ENCODE assay signal across 7 mouse cellular contexts in the genomic region with DNA sequence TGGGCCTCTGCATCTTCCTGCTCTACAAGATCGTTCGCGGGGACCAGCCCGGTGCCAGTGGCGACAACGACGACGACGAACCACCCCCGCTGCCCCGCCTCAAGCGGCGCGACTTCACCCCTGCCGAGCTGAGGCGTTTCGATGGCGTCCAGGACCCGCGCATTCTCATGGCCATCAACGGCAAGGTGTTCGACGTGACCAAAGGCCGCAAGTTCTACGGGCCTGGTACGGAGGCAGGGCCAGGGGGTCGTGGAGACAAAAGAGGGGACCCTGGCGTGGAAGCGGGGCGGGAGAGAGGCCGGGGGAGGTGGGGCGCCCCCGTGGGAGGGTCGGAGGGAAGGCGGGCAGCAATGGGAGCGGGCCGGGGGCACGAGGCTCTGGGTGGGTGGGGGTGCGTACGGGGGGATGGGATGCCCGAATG. TPM values are rescaled to one million over a fixed set of nuclear protein-coding genes. Genes with fewer than 3 reads are reported as not detected.
DNase-seq lines count a peak whose midpoint lies in the region; ATAC-seq and TF ChIP-seq lines count a peak whose summit lies in the region.

No protein-coding gene starts in this region.

- peak overlapping the region; percentile 83 for H3K4me3 ChIP-seq in liver, adult 2 months (ENCODE audit: insufficient read depth, low read depth, low read length)
- H3K4me3 ChIP-seq in embryonic facial prominence, embryonic 13.5 days = peak overlapping the region; percentile 65
- peak overlapping the region; percentile 62 for H3K4me3 ChIP-seq in intestine, embryonic 15.5 days (replicated peaks)
- peak overlapping the region; percentile 63 for H3K4me3 ChIP-seq in myocyte

- H3K36me3 ChIP-seq in liver, adult 2 months (ENCODE audit: control insufficient read depth, insufficient read depth, low read length) = peaks cover 9% of the 10 kb centered on the region
- H3K36me3 ChIP-seq in embryonic facial prominence, embryonic 13.5 days = no peaks in the 10 kb centered on the region
- H3K36me3 ChIP-seq in intestine, embryonic 15.5 days = no peaks in the 10 kb centered on the region
- H3K36me3 ChIP-seq in myocyte (ENCODE audit: control insufficient read depth, insufficient read depth) = no peaks in the 10 kb centered on the region

- DNase-seq in liver, adult 2 months (ENCODE audit: extremely low read depth, low read depth, low spot score) = no peak
- no peak for DNase-seq in liver
- no peak for DNase-seq in right cerebral cortex, postnatal 4 days
- DNase-seq in urinary bladder, postnatal 25 days (ENCODE audit: low spot score) = no peak

- peak; percentile 53 for ATAC-seq in embryonic facial prominence, embryonic 13.5 days (ENCODE audit: insufficient number of reproducible peaks, insufficient read depth, low FRiP score, low TSS enrichment, low read depth)
- peak; percentile 70 for ATAC-seq in intestine, embryonic 15.5 days

- H3ac ChIP-seq in myocyte (ENCODE audit: control insufficient read depth, insufficient read length) = peak overlapping the region; percentile 17

- no peaks in the 10 kb centered on the region for H3K27me3 ChIP-seq in liver, adult 2 months (ENCODE audit: control insufficient read depth, insufficient read depth, low read length)
- no peaks in the 10 kb centered on the region for H3K27me3 ChIP-seq in embryonic facial prominence, embryonic 13.5 days
- no peaks in the 10 kb centered on the region for H3K27me3 ChIP-seq in intestine, embryonic 15.5 days (replicated peaks)
- H3K27me3 ChIP-seq in myocyte (ENCODE audit: control insufficient read depth, insufficient read depth, insufficient read length) = no peaks in the 10 kb centered on the region

- peaks cover 4% of the 10 kb centered on the region; the same call in 1 of the 2 replicates for H3K79me2 ChIP-seq in liver, adult 2 months (ENCODE audit: control insufficient read depth, insufficient read depth, low read length)
- no peaks in the 10 kb centered on the region for H3K79me2 ChIP-seq in myocyte (ENCODE audit: control insufficient read depth, insufficient read depth)

- H3K9me3 ChIP-seq in embryonic facial prominence, embryonic 13.5 days = no peaks in the 10 kb centered on the region
- no peaks in the 10 kb centered on the region for H3K9me3 ChIP-seq in intestine, embryonic 15.5 days

- 1% methylated on average over 30 of the region's 41 CpGs for WGBS in liver, adult 2 months
- 22% methylated on average over 41 of the region's 41 CpGs for WGBS in embryonic facial prominence, embryonic 13.5 days
- WGBS in intestine, embryonic 15.5 days = 16% methylated on average over 32 of the region's 41 CpGs

- H3K9ac ChIP-seq in liver, adult 2 months (ENCODE audit: low read depth, low read length) = peak overlapping the region; percentile 88
- H3K9ac ChIP-seq in embryonic facial prominence, embryonic 13.5 days = peak overlapping the region; percentile 83
- H3K9ac ChIP-seq in intestine, embryonic 15.5 days = peak overlapping the region; percentile 67

- H3K4me1 ChIP-seq in liver, adult 2 months (ENCODE audit: control insufficient read depth, insufficient read depth, low read length) = peaks cover 4% of the 10 kb centered on the region; the same call in 1 of the 2 replicates
- peaks cover 10% of the 10 kb centered on the region for H3K4me1 ChIP-seq in embryonic facial prominence, embryonic 13.5 days
- no peaks in the 10 kb centered on the region for H3K4me1 ChIP-seq in intestine, embryonic 15.5 days (replicated peaks)

- TF ChIP-seq POLR2A in liver, adult 2 months (IDR thresholded peaks at IDR 0.05; ENCODE audit: extremely low read depth, insufficient read depth, low read length) = no peak
- no peak for TF ChIP-seq POLR2A in myocyte (IDR thresholded peaks at IDR 0.05; ENCODE audit: insufficient read length, low read depth)

- H3K4me2 ChIP-seq in embryonic facial prominence, embryonic 13.5 days = peak overlapping the region; percentile 58
- H3K4me2 ChIP-seq in intestine, embryonic 15.5 days (replicated peaks) = peak overlapping the region; percentile 59
- no peak overlapping the region for H3K4me2 ChIP-seq in myocyte (ENCODE audit: low read depth)

- peak overlapping the region; percentile 70 for H3K27ac ChIP-seq in liver, adult 2 months (replicated peaks; ENCODE audit: insufficient read depth, low read depth, low read length)
- H3K27ac ChIP-seq in embryonic facial prominence, embryonic 13.5 days = peak overlapping the region; percentile 88
- H3K27ac ChIP-seq in intestine, embryonic 15.5 days = peak overlapping the region; percentile 70

- no peak for TF ChIP-seq CTCF in liver, adult 2 months (IDR thresholded peaks at IDR 0.05; ENCODE audit: low read depth, low read length)

TF ChIP-seq in myocyte, 11 proteins besides CTCF, POLR2A, EP300 and RAD21:
- TF ChIP-seq REST (IDR thresholded peaks at IDR 0.05; ENCODE audit: insufficient read depth, insufficient read length) = no peak
- no peak for TF ChIP-seq MYOD1 (IDR thresholded peaks at IDR 0.05; ENCODE audit: control insufficient read depth in 1 of 3, insufficient read length in 2 of 3, low read depth in 2 of 3)
- TF ChIP-seq TCF12 (IDR thresholded peaks at IDR 0.05; ENCODE audit: insufficient read depth, poor library complexity, severe bottlenecking) = no peak
- TF ChIP-seq TCF3 (IDR thresholded peaks at IDR 0.05; ENCODE audit: insufficient read length, low read depth) = no peak
- no peak for TF ChIP-seq MAX (IDR thresholded peaks at IDR 0.05; ENCODE audit: low read depth)
- TF ChIP-seq POLR2AphosphoS2 (IDR thresholded peaks at IDR 0.05; ENCODE audit: insufficient read length, low read depth) = no peak
- no peak for TF ChIP-seq USF1 (IDR thresholded peaks at IDR 0.05; ENCODE audit: low read depth)
- TF ChIP-seq E2F4 (IDR thresholded peaks at IDR 0.05; ENCODE audit: insufficient read depth) = no peak
- no peak for TF ChIP-seq SRF (IDR thresholded peaks at IDR 0.05; ENCODE audit: control insufficient read depth, insufficient read length, low read depth)
- TF ChIP-seq MYOG (IDR thresholded peaks at IDR 0.05; ENCODE audit: control insufficient read depth in 1 of 3, insufficient read depth in 1 of 3, insufficient read length in 2 of 3, low read depth in 2 of 3) = no peak
- TF ChIP-seq CEBPB (IDR thresholded peaks at IDR 0.05; ENCODE audit: insufficient read depth, poor library complexity, severe bottlenecking) = no peak

RNA-seq across cellular contexts. Expression of a gene that starts 0.4 kb away (rescaled TPM):
- 1,285 and 1,377 TPM in 2 replicates for total RNA-seq in liver, adult 2 months (2014; rRNA removed)
- polyA plus RNA-seq in liver, adult 2 months (2012; rRNA removed) = 669 and 710 TPM in 2 replicates
- polyA plus RNA-seq in embryonic facial prominence, embryonic 13.5 days (2015; fragmentation: Nextera tagmentation; extraction: Ambion mirVana) = 368 and 407 TPM in 2 replicates
- 203 and 215 TPM in 2 replicates for polyA plus RNA-seq in intestine, embryonic 15.5 days (2015; fragmentation: Nextera tagmentation; extraction: Ambion mirVana)
- polyA plus RNA-seq in myocyte (2012; fragmentation: generic; extraction: Trizol) = 43.9 TPM

RNA-seq across cellular contexts. Expression of a gene that starts 46.8 kb away (rescaled TPM):
- 1.5 and 1.9 TPM in 2 replicates for total RNA-seq in liver, adult 2 months (2014; rRNA removed)
- 0.48 and 0.55 TPM in 2 replicates for polyA plus RNA-seq in liver, adult 2 months (2012; rRNA removed)
- polyA plus RNA-seq in embryonic facial prominence, embryonic 13.5 days (2015; fragmentation: Nextera tagmentation; extraction: Ambion mirVana) = 2.9 and 3.5 TPM in 2 replicates
- 2.4 and 2.5 TPM in 2 replicates for polyA plus RNA-seq in intestine, embryonic 15.5 days (2015; fragmentation: Nextera tagmentation; extraction: Ambion mirVana)
- 0.32 TPM for polyA plus RNA-seq in myocyte (2012; fragmentation: generic; extraction: Trizol)
